Mouse (Mus musculus): ENCODE measurements around the gene Rsph9.

Gene Rsph9

GRCm38 (mm10) chr17:46143578-46144423 lies at the start of gene Rsph9:
Gene Rsph9, minus strand, starts transcription at chr17:46144216.
- in situ Hi-C loops (cut with MboI, MseI): loop anchor here (5.0 kb wide), 1 partner anchor 416 kb away; no protein-coding TSS in a partner anchor

DNA sequence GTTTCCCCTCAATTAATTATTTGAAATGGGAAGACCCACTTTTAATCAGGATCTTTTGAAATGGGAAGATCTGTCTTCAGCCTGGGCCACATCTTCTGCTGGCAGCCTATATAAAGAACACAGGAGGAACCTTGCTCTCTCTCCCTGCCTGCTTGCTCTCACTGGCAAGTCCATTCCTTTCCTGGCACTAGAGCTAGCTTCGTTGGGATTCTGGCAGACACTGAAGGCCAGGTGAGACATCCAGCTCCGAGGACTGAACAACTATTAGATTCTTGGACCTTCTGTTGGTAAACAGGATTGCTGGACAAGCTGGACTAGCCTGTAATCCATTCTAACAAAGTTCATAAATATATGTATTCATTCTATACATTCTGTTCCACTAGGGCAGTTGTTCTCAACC lies 44.8 kb upstream of the Rsph9 start:
- in situ Hi-C loops (cut with MboI, MseI): no loop called here

DNA sequence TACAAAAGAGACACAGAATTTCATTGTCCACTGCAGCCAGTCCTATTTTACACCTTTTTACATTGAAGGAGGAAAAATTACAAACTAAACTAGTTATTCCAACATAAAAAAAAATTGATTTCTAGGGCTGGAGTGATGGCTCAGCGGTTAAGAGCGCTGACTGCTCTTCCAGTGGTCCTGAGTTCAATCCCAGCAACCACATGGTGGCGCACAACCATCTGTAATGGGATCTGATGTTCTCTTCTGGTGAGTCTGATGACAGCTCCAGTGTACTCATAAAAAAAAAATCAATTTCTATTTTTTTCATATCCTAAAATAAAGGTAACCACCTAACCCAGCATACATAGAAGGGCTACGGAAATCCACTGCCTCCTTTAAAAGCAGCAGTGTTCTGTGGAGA lies 38.3 kb upstream of the Rsph9 start:
- in situ Hi-C loops (cut with MboI, MseI): loop anchor here (5.0 kb wide), 1 partner anchor 45 kb away; no protein-coding TSS in a partner anchor

DNA sequence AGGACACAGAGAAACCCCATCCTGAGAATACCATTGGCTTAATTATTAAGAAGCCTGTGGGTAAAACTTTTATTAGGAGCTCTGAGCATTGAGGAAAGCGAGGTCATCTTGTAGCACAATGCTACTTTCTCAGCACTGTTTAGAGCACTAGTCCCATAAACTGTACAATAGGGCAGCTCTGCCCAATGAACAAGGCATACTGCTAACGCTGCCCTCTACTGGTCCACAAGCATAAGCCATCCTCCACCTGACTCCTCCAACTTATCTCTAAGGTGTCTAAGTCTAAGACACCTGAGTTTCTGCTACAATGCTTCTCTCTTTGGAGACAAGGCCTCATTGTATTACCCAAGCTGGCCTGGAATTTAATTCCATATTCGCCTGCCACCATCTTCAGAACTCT lies 26.5 kb upstream of the Rsph9 start:
- in situ Hi-C loops (cut with MboI, MseI): no loop called here

GRCm38 (mm10) chr17:46168768-46169167 lies 24.8 kb upstream of the Rsph9 start:
- in situ Hi-C loops (cut with MboI, MseI): no loop called here

- in situ Hi-C loops (cut with MboI, MseI): no loop called here
These were observed 24.3 kb upstream of the Rsph9 start for GRCm38 (mm10) chr17:46168318-46168717.

GRCm38 (mm10) chr17:46167014-46167413 lies 23.0 kb upstream of the Rsph9 start:
- in situ Hi-C loops (cut with MboI, MseI): no loop called here

DNA sequence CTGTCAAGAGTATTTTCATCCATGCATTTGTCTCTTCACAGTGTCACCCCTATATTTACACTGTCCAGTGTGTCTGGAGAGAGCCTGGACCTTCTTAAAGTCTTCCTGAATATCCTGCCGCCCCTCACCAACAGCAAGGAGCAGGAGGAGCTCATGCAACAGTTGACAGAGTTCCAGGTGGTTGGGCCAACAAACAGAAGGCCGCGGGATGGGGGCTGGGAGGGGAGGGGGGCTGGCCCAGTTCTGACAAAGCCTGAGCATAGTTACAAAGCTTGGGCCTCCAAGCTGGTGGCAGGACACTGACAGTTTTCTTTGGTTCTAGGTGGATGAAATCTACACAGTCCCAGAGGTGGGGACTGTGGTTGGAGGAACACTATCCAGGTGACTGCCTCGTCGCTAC lies 22.3 kb upstream of the Rsph9 start:
- in situ Hi-C loops (cut with MboI, MseI): no loop called here

GRCm38 (mm10) chr17:46165460-46165859 lies 21.4 kb upstream of the Rsph9 start:
- in situ Hi-C loops (cut with MboI, MseI): no loop called here

GRCm38 (mm10) chr17:46164791-46165190 lies 20.8 kb upstream of the Rsph9 start:
- in situ Hi-C loops (cut with MboI, MseI): no loop called here

DNA sequence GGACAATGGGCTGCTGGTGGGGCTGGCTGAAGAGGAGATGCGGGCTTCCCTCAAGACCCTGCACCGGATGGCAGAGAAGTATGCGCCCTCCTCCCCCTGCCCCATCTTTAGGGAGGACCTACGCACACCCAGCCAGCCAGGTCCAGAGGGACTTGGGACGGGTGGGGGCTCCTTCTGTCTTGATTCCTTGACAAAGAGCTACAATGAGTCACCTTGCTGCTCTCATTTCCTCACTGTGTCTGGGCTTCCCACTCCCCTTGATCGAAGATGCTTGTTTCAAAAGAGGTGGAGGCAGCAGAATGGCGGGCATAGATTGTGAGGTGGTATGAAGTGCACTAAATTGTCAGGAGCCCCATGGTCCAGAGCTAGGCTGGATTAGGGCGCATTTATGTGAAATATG lies 20.3 kb upstream of the Rsph9 start:
- in situ Hi-C loops (cut with MboI, MseI): no loop called here

GRCm38 (mm10) chr17:46162951-46163421 lies 19.0 kb upstream of the Rsph9 start:
- in situ Hi-C loops (cut with MboI, MseI): no loop called here

GRCm38 (mm10) chr17:46162551-46162950 lies 18.5 kb upstream of the Rsph9 start:
- in situ Hi-C loops (cut with MboI, MseI): no loop called here

DNA sequence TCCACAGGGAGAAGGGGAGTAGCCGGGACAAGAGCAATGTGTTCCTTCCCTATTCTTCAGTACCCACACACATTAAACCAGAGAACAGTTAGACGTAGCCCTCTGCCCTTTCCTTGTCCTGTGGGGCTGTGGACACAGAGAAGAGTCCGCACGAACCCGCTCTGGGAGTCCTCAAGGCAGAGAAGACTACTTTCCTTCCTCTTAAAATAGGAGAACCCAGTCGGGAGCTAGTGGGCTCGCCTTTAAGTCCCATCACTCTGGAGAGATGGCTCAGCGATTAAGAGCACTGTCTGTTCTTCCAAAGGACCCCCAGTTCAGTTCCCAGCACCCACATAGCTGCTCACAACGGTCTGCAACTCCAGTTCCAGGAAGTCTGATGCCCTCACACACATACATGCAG lies 17.7 kb upstream of the Rsph9 start:
- in situ Hi-C loops (cut with MboI, MseI): no loop called here

- in situ Hi-C loops (cut with MboI, MseI): no loop called here
These were observed 17.2 kb upstream of the Rsph9 start for GRCm38 (mm10) chr17:46161179-46161578.

GRCm38 (mm10) chr17:46160686-46161085 lies 16.7 kb upstream of the Rsph9 start, which contains the start of gene Gtpbp2:
Gene Gtpbp2, plus strand, starts transcription at chr17:46161032.
- in situ Hi-C loops (cut with MboI, MseI): no loop called here

DNA sequence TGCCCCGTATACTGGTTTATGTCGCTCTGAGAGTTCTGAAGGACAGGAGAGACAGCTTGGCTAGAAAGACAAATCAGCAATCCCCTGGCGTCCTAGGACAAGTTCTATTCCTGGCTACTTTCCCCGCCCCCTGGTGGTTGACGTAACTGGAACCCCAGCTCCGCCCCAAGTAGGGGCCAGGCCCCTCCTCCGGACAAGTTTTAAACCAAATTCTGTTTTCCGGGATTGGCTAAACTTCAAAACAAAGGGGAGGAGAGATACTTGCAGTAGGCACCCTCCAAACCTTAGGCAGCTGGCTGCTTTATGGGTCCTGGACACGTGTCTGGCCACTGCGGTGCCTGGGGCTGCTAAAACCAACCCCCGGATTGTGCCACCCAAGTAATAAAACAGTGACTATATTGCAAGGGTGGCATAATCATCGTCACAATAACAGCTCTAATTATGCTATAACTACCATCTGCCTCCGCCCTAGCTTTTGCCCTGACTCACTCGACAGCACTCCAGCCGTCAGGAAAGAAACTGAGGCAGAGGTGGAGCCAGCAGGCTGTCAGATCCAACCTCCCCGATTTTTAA lies 16.2 kb upstream of the Rsph9 start:
- in situ Hi-C loops (cut with MboI, MseI): no loop called here

- in situ Hi-C loops (cut with MboI, MseI): no loop called here
These were observed 15.2 kb upstream of the Rsph9 start for GRCm38 (mm10) chr17:46159236-46159635.

DNA sequence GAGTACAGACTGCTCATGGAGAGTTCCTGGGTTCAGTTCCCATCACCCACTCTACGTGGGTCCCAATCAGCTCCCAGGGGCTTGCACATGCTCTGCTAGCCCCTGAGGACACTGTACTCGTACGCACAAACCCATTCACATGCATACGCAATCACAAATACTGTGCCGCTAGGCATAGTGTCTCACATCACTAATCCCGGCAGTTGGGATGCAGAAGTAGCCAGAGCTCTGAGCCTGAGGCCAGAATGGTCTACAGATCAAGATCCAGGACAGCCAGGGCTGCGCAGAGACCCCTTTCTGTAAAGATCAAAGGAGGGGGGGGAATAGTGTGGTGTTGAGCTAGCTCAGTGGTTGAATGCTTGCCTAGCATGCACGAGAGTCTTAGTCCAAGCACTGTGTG lies 13.1 kb upstream of the Rsph9 start:
- in situ Hi-C loops (cut with MboI, MseI): no loop called here

DNA sequence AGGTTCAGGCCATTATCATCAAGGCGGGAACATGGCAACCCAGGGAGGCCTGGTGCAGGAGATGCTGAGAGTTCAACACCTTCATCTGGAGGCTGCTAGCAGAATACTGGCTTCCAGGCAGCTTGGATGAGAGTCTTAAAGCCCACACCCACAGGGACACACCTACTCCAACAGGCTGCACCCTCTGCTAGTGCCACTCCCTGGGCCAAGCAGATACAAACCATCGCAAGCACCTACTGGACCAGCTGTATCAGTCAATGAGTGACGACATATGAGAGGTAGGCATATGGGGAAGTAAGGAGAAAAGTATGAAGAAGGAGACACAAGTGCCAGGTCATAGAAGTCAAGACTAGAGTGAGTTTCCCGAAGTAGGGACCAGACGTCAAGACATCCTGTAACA lies 12.7 kb upstream of the Rsph9 start:
- in situ Hi-C loops (cut with MboI, MseI): no loop called here

- in situ Hi-C loops (cut with MboI, MseI): no loop called here
These were observed 10.3 kb upstream of the Rsph9 start for GRCm38 (mm10) chr17:46154336-46154735.

DNA sequence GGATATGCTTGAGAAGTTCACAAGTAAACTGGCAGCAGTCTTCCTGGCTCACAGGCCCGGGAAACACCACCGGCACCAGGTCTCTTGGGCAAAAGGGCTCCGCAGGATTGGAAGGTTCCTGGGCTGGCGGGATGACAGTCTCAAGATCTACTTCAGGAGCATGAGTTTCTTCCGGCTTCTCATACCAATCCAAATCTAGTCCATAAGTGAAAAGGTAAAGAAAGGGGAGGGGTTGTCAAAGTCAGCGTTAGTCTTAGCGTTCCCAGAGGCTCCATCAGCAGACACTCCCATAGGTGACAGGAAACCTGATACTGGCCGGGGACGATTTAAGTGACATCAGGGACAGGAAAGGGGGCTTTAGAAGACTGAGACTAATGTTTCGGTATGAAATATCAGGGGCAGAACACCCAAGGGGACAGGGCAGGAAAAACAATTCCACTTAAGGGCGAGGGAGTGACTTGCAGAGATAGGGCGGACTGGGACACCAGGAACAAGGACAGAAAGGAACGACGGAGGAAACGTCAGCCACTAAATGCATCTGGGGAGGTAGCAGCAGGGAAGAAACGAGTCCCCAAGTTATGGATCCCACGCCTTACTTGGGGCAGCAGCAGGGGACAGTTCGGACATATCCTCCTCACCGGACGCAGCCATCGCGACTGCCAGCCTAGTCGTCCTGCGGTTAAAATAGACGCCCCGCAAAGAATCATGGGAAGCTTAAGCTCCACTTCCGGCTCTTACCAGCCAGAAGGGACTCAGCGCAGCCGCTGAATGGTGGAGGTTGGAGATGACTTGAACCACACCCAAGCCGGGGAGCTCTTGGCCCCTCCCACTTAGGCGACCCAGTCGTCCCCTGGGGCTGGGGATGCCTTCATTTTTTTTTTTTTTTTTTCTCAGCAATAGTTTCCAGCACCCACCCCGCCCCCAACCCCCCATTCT lies 9.1 kb upstream of the Rsph9 start, which contains the start of gene Mad2l1bp:
Gene Mad2l1bp (minus strand): TSS at position 707 of the 936 bp plus-strand sequence.
- in situ Hi-C loops (cut with MboI, MseI): no loop called here

Data from T-helper 2 cell (primary cell).